Mouse (Mus musculus): ENCODE measurements around the gene Gm20388. TPM values are rescaled to one million over a fixed set of nuclear protein-coding genes. Genes with fewer than 3 reads are reported as not detected.

Gm20388 gene
- polyA plus RNA-seq, 1 experiment from 2014 or later: 5.5 TPM

DNA sequence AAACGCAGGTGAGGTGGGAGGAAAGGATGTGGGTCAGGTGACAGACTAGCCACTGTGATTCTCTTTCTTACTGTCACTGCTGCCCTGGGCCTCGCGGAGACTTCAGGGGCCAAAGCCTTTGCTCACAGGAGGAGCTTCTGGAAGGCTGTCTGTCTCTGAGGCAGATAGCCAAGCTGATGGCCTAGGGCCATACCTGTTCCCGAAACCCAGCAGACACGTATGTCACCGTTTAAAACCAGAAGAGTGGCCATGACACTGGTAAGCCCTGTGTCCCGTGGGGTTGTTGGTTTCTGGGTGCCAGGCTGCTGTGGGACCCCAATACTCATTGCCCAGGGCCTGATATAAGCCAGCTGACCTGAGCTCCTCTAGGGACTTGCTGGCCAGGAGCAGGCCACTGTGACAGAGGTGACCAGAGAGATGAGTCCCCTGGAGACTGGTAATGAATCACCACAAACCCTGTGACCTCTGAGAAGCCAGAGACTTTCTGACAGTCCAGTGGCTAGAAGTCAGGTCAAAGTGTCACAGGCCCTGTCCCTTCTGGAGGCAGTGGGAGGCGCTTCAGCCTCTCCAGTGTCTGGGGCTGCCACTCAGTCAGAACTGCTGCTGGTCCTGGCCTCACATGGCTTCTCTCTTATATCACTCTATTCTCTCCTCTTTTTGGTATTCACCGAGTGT lies 571.5 kb downstream of the Gm20388 start:
- WGBS: 77% methylated on average over 9 of the region's 9 CpGs
- Histone ChIP-seq H3K9me3 (no peaks in the 10 kb centered on the region), H3K27me3 (ENCODE audit: poor library complexity, severe bottlenecking) (peaks cover 61% of the 10 kb centered on the region), H3K4me1 (peaks cover 84% of the 10 kb centered on the region), H3K36me3 (replicated peaks) (no peaks in the 10 kb centered on the region), H3K27ac (peak overlapping the region; percentile 27), H3K4me3 (no peak overlapping the region)
- no peak for DNase-seq (ENCODE audit: extremely low spot score, low spot score)

DNA sequence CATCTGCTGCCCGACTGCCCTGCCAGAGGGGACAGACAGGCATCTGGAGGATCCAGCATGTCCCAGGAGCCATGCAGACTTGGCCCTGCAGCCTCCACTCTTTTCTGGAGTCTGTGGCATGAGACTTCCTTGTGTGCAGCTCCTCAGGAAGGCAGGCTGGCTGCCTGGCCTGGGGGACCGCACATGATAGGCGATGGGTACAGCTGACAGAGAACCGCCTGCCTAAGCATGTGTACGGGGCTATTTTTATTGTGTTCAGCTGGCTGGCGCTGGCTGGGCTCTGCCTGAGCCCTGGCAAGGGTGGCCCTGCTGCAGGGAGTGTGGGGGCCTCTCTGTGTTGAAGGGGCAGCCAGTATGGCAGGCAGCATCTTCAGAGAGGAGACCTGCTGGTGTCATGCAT lies 573.8 kb downstream of the Gm20388 start:
- Histone ChIP-seq H3K9me3 (no peaks in the 10 kb centered on the region), H3K27me3 (ENCODE audit: poor library complexity, severe bottlenecking) (peaks cover 51% of the 10 kb centered on the region), H3K4me3 (no peak overlapping the region), H3K36me3 (replicated peaks) (no peaks in the 10 kb centered on the region), H3K27ac (peak overlapping the region; percentile 98), H3K4me1 (peaks cover 84% of the 10 kb centered on the region)
- no peak for DNase-seq (ENCODE audit: extremely low spot score, low spot score)
- 78% methylated on average over 6 of the region's 6 CpGs for WGBS

DNA sequence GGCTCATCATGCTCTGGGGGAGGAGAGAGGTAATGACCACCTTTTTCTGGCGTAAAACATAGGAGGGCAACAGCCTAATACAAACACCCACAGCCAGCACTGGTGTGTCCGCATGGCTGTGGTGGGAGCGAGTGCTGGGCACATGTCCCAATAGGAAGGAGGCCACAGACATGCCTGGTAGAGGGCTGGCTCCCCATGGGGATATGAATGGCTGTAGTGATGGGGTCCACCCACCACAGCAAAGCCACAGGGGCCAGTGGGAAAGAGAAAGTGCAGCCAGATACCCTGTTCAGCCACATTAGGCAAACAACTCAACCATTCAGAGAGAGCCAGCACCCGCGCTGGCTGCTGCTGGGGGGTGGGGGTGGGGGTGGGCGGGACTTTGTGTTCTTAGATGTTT lies 574.5 kb downstream of the Gm20388 start:
- peak overlapping the region; percentile 89; the same call in 1 of the 2 replicates for H3K4me3 ChIP-seq
- DNase-seq (ENCODE audit: extremely low spot score, low spot score): no peak
- no peaks in the 10 kb centered on the region for H3K9me3 ChIP-seq
- H3K4me1 ChIP-seq: peaks cover 87% of the 10 kb centered on the region
- peak overlapping the region; percentile 98 for H3K27ac ChIP-seq
- WGBS: 36% methylated on average over 6 of the region's 6 CpGs
- H3K36me3 ChIP-seq (replicated peaks): no peaks in the 10 kb centered on the region
- peaks cover 55% of the 10 kb centered on the region for H3K27me3 ChIP-seq (ENCODE audit: poor library complexity, severe bottlenecking)

DNA sequence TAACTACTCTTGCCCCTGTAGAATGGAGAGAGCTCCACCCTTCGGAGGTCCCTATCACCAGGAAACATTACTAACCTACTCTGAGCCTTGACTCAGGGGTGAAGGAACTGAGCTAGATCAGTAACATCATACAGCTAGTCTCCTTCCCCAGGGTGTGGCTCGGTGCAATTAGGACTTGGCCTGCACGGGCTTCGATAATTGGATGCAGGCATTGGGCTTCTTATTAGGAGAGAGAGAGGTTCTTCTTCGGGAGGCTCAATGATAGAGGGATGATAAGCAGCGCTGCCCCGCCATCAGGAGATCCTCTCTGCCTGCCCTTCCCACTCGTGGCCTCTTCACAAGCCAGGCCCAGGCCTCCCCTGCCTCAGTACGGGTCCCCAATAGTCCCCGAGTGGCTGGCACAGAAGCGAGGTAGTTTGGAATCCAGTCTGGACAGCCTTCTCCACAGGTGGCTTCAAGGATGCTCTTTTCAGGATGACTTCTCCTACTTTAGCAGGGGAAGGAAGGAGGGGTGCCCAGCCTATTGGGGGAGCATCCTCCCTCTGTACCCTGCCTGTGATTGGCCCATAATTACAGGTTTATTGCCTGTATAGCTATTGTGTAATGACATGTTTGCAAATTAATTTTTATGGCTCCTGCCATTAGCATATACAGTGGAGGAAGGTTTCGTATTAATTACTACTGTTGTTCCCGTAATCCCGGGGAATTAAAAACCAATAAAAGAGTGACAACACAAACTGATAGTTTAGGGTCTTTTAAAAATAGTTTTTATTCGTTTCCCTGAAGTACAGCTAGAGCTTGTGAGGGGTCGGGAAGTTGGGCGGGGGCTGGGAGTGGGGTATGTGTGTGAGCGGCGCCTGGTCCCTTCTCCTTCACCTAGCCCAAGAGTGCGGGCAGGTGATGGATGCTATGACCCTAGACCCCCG lies 575.2 kb downstream of the Gm20388 start:
- peak overlapping the region; percentile 98 for H3K27ac ChIP-seq
- peaks cover 94% of the 10 kb centered on the region for H3K4me1 ChIP-seq
- H3K4me3 ChIP-seq: peak overlapping the region; percentile 89
- no peak for DNase-seq (ENCODE audit: extremely low spot score, low spot score)
- no peaks in the 10 kb centered on the region for H3K36me3 ChIP-seq (replicated peaks)
- H3K27me3 ChIP-seq (ENCODE audit: poor library complexity, severe bottlenecking): peaks cover 62% of the 10 kb centered on the region
- no peaks in the 10 kb centered on the region for H3K9me3 ChIP-seq
- 18% methylated on average over 21 of the region's 21 CpGs for WGBS

DNA sequence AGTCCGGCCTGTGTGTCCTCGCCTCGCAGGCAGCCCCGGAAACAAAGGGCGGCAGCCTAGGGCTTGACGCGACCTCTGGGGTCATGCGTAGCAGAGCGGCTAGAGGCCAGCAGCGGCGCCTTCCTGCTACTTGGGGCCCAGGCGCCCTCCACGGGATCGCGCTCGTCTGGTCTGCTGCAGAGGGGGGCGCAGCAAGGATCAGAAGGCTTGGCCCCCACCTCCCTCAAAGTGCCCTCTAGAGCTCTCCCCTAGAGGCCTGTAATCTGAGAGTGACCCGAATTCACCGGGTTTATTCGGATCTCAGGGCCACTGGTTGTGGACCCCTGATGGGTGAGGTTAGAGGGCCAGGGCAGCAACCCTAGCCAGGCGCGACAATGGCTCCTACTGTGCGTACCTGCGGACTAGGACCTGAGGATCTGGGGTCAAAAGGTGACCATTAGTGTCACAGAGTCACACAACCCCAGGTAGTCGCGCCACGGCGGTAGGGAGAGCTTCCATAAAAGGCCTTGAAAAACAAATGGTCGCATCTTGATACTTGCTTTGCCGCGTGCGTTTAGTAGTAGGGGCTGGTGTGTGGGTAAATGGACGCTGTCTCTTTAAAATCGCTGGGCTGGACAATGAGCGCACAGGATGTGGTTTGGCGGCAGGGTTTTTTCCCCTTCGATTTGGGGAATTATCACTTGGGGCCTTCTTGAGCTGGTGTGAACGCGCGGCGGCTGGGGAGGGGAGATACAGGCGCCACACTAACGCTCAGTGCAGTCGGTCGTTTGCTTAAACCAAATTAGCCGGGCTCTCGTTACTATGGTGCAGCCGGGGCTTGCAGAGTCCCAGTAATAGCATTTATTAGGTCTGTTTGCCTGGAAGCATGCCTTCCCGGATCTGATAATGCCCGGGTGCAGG lies 576.1 kb downstream of the Gm20388 start:
- H3K27ac ChIP-seq: peak overlapping the region; percentile 98
- peak overlapping the region; percentile 89 for H3K4me3 ChIP-seq
- H3K27me3 ChIP-seq (ENCODE audit: poor library complexity, severe bottlenecking): peaks cover 65% of the 10 kb centered on the region
- peaks cover 94% of the 10 kb centered on the region for H3K4me1 ChIP-seq
- DNase-seq (ENCODE audit: extremely low spot score, low spot score): peak; percentile 74
- no peaks in the 10 kb centered on the region for H3K36me3 ChIP-seq (replicated peaks)
- H3K9me3 ChIP-seq: no peaks in the 10 kb centered on the region
- under 1% methylated on average over 50 of the region's 50 CpGs for whole genome bisulfite sequencing

DNA sequence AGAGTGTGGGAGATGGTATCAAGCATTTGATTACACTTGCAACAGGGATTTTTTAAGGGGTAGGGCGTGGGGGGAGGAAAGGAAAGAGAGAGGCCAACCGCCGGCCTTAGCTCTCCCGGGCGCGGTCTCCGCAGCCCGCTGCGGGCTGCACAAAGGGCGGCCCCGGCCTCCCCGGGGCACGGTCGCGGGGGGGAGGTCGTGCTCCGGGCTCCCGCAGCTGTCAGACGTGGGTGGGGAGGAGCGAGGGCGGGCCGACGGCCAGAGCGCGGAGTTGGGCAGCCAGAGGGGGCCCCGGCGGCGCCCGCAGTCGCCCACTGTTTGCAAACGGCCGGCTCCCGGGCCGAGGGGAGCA lies 576.7 kb downstream of the Gm20388 start:
- under 1% methylated on average over 34 of the region's 34 CpGs for WGBS
- peaks cover 66% of the 10 kb centered on the region for H3K27me3 ChIP-seq (ENCODE audit: poor library complexity, severe bottlenecking)
- H3K4me1 ChIP-seq: peaks cover 94% of the 10 kb centered on the region
- H3K4me3 ChIP-seq: peak overlapping the region; percentile 89
- H3K9me3 ChIP-seq: no peaks in the 10 kb centered on the region
- peak overlapping the region; percentile 98 for H3K27ac ChIP-seq
- peak; percentile 58 for DNase-seq (ENCODE audit: extremely low spot score, low spot score)
- H3K36me3 ChIP-seq (replicated peaks): no peaks in the 10 kb centered on the region

DNA sequence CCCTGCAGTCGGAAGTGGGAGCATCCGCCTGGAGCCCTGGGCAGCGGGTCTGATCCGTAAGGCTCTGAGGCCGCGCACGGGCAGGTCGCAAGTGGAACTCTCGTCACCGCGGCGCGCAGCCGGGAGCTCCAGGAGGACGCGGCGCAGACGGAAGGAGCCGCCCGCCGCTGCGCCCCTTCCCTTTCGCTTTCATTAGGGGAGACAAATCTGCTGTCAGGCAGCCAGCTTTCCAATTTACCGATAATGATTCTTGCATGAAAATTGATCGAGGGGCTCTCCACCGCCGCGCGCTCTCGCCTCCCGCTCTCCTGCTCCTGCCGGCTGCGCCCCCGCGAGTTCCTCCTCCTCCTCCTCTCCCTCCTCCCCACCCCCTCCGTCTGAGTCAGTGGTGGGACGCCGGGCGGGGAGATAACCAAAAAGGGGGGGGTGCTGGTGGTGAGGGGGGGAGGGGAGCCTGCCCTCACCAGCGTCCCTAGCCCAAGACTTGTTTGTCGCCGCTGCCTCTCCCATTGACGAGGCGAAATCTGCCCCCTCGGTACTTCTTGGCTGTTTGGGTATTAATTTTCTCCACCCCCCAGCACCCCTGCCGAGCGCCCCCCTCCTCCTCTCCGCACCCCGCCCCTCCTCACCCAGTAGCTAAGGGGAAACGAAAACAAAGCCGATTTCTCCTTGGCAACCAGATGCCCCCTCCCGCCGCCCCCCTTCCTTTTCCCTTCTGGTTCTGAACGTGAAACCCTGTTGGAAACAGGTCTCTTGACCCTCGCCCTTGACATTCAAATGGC lies 577.3 kb downstream of the Gm20388 start:
- H3K4me1 ChIP-seq: peaks cover 97% of the 10 kb centered on the region

DNA sequence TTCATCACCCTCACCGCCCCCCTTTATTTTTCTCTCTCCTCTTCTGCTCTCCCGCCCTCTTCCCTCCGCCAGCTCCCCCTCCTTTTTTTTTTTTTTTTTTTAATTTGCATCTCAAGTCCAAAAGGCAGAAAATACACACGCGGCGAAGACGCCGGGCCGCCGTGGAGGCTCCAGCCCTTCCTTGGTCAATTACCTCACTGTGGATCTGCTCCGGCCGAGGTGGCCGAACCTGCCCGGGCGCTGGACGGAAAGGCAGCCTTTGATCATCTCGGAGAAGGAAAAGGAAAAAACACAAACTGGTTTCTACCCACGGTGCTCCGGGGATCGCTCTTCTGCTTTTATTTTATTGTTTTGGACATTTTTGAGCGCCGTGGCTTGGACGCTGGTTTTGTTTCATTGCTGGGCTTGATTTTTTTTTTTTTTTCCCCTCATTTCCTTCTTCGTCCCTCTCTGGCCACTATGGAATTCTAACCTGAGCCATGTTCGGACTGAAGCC lies 578.0 kb downstream of the Gm20388 start:
- Histone ChIP-seq H3K4me3 (peak overlapping the region; percentile 89), H3K36me3 (replicated peaks) (no peaks in the 10 kb centered on the region), H3K27ac (peak overlapping the region; percentile 98), H3K4me1 (peaks cover 99% of the 10 kb centered on the region), H3K27me3 (ENCODE audit: poor library complexity, severe bottlenecking) (peaks cover 70% of the 10 kb centered on the region), H3K9me3 (no peaks in the 10 kb centered on the region)
- peak; percentile 68 for DNase-seq (ENCODE audit: extremely low spot score, low spot score)
- WGBS: under 1% methylated on average over 25 of the region's 25 CpGs

More for the DNA sequence above, 577.3 kb downstream of the Gm20388 start:
- H3K27me3 ChIP-seq (ENCODE audit: poor library complexity, severe bottlenecking): peaks cover 70% of the 10 kb centered on the region
- peak; percentile 90 for DNase-seq (ENCODE audit: extremely low spot score, low spot score)
- no peaks in the 10 kb centered on the region for H3K9me3 ChIP-seq
- peak overlapping the region; percentile 98 for H3K27ac ChIP-seq
- no peaks in the 10 kb centered on the region for H3K36me3 ChIP-seq (replicated peaks)
- WGBS: under 1% methylated on average over 49 of the region's 55 CpGs
- H3K4me3 ChIP-seq: peak overlapping the region; percentile 89

DNA sequence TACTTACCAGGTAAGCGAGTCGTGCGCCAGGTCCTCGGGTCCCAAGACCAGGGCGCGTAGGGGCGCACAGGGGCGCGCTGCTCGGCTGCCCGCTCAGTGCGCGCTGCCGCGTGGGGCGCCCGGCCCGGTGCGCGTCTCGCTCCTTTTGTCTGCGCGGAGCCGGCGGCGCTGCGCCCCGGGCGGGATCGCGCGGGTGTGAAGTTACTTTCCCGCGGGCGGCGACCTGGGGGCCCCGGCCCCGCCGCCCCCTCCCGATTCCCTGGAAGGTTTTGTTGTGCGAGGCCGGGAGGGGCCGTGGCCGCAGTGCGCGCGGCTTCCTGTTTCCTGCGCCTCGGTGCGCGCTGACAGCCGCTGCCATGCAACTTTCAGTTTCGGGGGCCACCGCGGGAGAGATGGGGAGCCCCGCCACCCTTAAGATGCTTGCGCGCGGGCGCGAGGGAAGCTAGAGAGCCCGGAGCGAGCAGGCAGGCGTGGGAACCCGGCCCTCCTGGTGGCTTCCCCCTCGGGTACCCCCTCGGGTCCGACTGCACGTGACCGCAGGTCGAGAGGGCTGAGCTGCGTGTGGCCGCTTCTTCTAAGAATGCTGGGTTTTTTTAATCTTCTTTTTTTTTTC lies 578.6 kb downstream of the Gm20388 start:
- peaks cover 99% of the 10 kb centered on the region for H3K4me1 ChIP-seq

DNA sequence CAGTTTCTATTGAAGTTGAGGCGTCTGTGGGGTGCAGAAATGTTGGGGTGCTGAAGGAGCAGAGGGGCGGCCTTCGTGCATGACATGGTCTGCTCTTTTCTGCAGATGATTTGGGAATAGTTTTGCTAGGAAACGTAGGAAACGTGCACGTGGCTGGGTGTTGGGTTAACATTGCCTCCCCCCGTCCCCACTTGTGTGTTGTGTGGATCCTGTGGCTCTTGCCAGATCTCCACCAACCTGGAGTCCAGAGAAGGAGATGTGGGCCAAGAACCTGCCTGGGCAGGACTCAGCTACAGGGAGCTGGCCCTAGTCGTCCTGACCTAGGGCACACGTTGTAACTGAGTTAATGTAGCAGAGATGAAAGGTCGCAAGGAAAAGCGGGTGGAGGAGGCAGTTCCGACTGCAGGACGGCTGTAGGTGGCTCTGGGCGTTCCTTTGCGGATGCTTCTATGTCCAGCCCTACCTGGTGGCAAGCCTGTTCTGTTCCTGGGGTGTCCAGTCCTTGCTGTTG lies 579.2 kb downstream of the Gm20388 start:
- H3K27me3 ChIP-seq (ENCODE audit: poor library complexity, severe bottlenecking): peaks cover 64% of the 10 kb centered on the region
- no peaks in the 10 kb centered on the region for H3K9me3 ChIP-seq
- no peak for DNase-seq (ENCODE audit: extremely low spot score, low spot score)
- H3K4me1 ChIP-seq: peaks cover 99% of the 10 kb centered on the region
- H3K36me3 ChIP-seq (replicated peaks): no peaks in the 10 kb centered on the region
- H3K27ac ChIP-seq: peak overlapping the region; percentile 98
- H3K4me3 ChIP-seq: peak overlapping the region; percentile 89
- 2% methylated on average over 15 of the region's 15 CpGs for WGBS

More for the DNA sequence above, 578.6 kb downstream of the Gm20388 start:
- Histone ChIP-seq H3K27ac (peak overlapping the region; percentile 98), H3K36me3 (replicated peaks) (no peaks in the 10 kb centered on the region), H3K27me3 (ENCODE audit: poor library complexity, severe bottlenecking) (peaks cover 69% of the 10 kb centered on the region), H3K4me3 (peak overlapping the region; percentile 89), H3K9me3 (no peaks in the 10 kb centered on the region)
- DNase-seq (ENCODE audit: extremely low spot score, low spot score): no peak
- under 1% methylated on average over 73 of the region's 73 CpGs for WGBS
